Mouse (Mus musculus): Measurements from ENCODE around the gene Syce2.

DNA sequence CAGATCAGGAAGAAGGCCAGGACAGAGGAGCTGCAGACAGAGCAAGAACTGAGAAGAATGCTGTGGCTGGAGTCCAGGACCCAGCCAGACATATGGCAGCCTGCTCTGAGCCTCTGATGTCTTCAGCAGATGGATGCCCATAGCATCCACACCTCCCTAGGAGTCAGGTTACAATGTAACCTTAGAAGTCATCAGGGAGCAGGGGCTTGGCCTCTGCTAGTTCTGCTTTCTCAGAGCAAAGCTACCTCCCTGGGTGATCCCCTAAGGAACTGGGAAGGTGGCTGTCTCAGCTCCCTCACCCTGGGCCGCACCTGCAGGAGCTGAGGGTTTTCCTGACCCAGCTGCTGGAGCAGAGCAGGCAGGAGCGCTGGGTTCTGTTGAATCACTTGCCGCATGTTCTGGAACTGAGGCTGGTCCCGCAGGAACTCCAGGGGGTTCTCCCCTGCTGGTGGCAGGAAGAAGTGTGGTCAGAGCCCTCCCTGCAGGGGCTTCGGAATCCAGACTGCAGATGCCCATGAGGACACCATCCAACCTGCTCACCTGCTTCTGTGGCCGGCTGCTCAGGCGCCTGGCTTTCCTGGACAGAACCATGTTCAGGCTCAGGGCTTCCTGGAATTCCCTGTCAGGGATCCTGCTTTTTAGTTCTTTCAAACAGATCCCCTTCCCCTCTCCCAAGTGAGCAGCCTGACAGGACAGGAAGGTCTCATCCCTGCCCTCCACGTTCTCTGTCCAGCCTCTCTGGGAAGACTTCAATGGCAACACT, 34.6 kb upstream of the Syce2 start:
- TF ChIP-seq GATA1 (IDR thresholded peaks at IDR 0.05; ENCODE audit: borderline replicate concordance, low read length) (no peak), FLI1 (IDR thresholded peaks at IDR 0.05; ENCODE audit: low read length) (no peak)
